Mouse (Mus musculus) embryonic facial prominence, embryonic 10.5 days (tissue): Measurements from ENCODE around the gene Zfp3. TPM values are rescaled to one million over a fixed set of nuclear protein-coding genes. Genes with fewer than 3 reads are reported as not detected.
A peak's percentile ranks its signal among the peaks of the same experiment; 100 is the strongest.
"Not testable (repeated sequence)": the region's sequence is repeated elsewhere in the genome, so short reads cannot be mapped to it uniquely, and the experiment has no call there.

ENCODE experiments used
- DNase-seq: peaks from one replicate; pipeline ENCODE4 v3.0.0-alpha.2; 2017; ENCODE audit warnings: low spot score
- H3K27ac ChIP-seq: fragments of 300-500 bp; sonication (generic); replicated peaks from 2 replicates; pipeline ENCODE4 v1.5.1; 2016; ENCODE audit warnings: mild to moderate bottlenecking
- H3K27me3 ChIP-seq: fragments of 300-500 bp; sonication (generic); replicated peaks from 2 replicates; pipeline ENCODE4 v1.6.1; 2016; ENCODE audit warnings: low read depth, mild to moderate bottlenecking; ENCODE audit not compliant: poor library complexity, severe bottlenecking
- H3K36me3 ChIP-seq: fragments of 300-500 bp; sonication (generic); replicated peaks from 2 replicates; pipeline ENCODE4 v1.6.1; 2016; ENCODE audit warnings: mild to moderate bottlenecking, moderate library complexity
- H3K4me1 ChIP-seq: fragments of 300-500 bp; sonication (generic); 2 replicates; pipeline ENCODE4 v1.6.1; 2016
- H3K4me3 ChIP-seq: fragments of 300-500 bp; sonication (generic); 2 replicates; pipeline ENCODE4 v1.5.1; 2016; ENCODE audit warnings: mild to moderate bottlenecking, moderate library complexity
- H3K9me3 ChIP-seq: fragments of 300-500 bp; sonication (generic); 2 replicates; pipeline ENCODE4 v1.6.1; 2016; ENCODE audit warnings: mild to moderate bottlenecking
- WGBS: fragments of 180-500 bp; shearing (Covaris S2); methylation state at CpG from one replicate; pipeline ENCODE4 v1.1.7; 2016; 5-methylcytosine and 5-hydroxymethylcytosine counted together
- polyA plus RNA-seq: library from polyadenylated mRNA; unstranded; fragments of >200 nt; fragmentation: Nextera tagmentation; extraction: Ambion mirVana; gene quantifications from 2 replicates; pipeline ENCODE4 v1.2.1, GENCODE M21; 2016

The Zfp3 gene
- polyA plus RNA-seq, 1 experiment from 2014 or later: 5.7 TPM

DNA sequence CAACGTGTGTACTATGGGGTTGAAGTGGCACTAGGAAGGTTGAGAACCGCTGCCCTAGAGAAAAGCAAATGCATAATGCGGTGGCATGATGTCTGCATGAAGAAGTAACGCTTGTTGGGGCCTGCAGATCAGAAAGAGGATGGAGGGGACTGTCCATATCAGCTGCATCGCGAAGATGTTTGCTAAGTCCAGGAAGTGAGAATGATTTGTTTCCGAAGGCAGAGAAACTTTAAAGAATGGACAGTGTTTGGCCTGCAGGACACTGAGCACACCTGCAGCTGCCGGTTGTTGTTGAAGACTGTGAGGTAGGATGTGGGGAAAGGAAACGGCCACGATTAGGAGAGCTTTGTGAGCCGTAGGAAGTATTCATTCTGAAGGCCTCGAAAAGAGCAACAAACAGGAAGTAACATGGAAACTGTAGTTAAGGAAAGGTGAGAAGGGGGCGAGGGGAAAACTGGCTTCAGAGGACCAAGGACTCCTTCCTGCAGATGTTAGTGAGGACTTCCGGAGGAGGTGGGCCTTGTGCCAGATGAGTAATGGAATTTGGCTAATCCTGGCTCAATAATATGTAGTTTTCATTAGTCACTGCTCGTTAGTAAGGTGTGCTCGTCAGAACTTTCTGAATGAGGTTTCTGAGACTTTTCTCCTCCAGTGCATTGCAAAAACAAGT is 1.9 kb downstream of the Zfp3 start:
- Histone ChIP-seq H3K27ac (no peak overlapping the region), H3K4me1 (peaks cover 21% of the 10 kb centered on the region), H3K36me3 (peaks cover 10% of the 10 kb centered on the region), H3K4me3 (no peak overlapping the region), H3K27me3 (no peaks in the 10 kb centered on the region), H3K9me3 (no peaks in the 10 kb centered on the region)
- no peak for DNase-seq
- 84% methylated on average over 16 of the region's 16 CpGs for WGBS

DNA sequence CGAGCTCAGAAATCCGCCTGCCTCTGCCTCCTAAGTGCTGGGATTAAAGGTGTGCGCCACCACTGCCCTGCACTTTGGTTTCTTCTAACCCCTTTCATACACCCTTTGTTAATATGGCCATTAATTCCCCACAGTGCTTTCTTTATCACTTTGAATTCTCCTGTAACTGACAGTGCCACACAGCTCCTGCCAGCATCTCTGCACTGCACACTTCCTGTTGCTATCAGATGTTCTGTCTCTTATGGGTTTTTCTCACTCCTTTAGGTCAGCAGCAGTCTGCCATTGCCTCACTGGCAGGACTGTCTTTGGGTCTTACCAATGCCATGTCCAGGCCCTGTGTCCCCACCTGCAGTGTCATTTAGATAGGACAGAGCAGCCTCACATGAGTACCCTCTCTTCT is 6.8 kb downstream of the Zfp3 start:
- WGBS: 94% methylated on average over 3 of the region's 3 CpGs

DNA sequence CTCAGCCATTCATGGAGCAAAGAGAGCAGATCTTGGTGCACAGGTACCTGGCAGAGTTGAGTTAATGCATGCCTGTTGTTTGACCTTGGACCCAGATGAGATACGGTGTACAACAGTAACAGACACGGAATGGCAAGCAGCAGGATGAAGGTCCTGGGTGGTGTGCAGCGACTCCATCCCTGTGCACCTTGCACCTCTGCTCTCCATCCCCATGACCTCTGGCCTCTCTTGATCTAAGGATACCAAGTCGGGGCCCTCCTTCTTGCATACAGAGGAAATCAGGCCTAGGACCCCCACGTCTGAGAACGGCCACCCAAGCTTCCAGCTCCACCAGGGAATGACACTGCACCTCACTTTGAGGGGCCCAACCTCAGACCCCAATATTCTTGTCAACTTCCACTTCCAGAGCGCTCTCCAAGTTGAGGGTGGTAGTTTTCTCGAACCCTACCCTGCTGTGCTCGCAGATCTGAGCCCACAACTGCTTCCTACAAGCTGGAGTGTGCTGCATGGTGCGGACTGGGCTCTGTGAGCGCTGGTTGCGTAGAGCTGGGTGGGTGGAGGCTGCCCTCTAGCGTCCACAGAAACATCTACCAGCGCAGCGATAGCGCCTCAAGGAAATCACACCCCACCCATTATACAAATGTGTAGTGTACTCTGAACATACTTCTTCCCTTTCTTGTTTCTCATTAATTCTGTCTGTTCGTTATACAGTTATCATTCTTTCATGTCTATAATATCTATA is 13.0 kb downstream of the Zfp3 start:
- no peaks in the 10 kb centered on the region; the same call in 1 of the 2 replicates for H3K27me3 ChIP-seq
- H3K9me3 ChIP-seq: no peaks in the 10 kb centered on the region
- H3K36me3 ChIP-seq: peaks cover 13% of the 10 kb centered on the region
- 29% methylated on average over 17 of the region's 17 CpGs for WGBS
- H3K4me3 ChIP-seq: 0 out of 2 replicates have a peak overlapping the region, but pooled peaks have one; percentile 8
- peak; percentile 80 for DNase-seq
- peaks cover 5% of the 10 kb centered on the region for H3K4me1 ChIP-seq
- H3K27ac ChIP-seq: no peak overlapping the region

More for the DNA sequence above, 6.8 kb downstream of the Zfp3 start:
- Histone ChIP-seq H3K4me3 (no peak overlapping the region), H3K36me3 (peaks cover 35% of the 10 kb centered on the region), H3K27me3 (no peaks in the 10 kb centered on the region), H3K4me1 (peaks cover 1% of the 10 kb centered on the region; the same call in 1 of the 2 replicates), H3K27ac (no peak overlapping the region), H3K9me3 (no peaks in the 10 kb centered on the region)
- no peak for DNase-seq

DNA sequence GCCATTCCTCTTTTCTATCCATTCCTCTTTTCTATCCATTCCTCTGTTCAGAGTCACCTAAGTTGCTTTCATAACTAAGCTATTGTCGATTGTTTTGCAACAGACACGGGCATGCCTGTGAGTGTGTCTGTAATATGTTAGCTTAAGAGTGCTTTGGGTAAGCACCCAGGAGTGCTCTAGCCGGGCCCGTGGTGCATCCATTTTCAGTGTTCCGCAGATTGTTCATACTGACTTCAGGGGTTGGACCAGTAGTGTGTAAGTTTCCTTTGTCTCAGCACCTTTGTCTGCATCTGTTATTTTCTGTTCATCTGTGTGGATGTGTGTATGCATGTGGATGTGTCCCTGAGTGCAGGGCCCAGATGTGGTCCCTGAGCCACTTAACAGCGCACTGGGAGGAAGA is 13.6 kb downstream of the Zfp3 start:
- WGBS: 70% methylated on average over 6 of the region's 6 CpGs
- Histone ChIP-seq H3K27me3 (no peaks in the 10 kb centered on the region; the same call in 1 of the 2 replicates), H3K36me3 (peaks cover 7% of the 10 kb centered on the region), H3K27ac (no peak overlapping the region), H3K4me3 (no peak overlapping the region), H3K4me1 (peaks cover 5% of the 10 kb centered on the region), H3K9me3 (no peaks in the 10 kb centered on the region)
- DNase-seq: no peak

DNA sequence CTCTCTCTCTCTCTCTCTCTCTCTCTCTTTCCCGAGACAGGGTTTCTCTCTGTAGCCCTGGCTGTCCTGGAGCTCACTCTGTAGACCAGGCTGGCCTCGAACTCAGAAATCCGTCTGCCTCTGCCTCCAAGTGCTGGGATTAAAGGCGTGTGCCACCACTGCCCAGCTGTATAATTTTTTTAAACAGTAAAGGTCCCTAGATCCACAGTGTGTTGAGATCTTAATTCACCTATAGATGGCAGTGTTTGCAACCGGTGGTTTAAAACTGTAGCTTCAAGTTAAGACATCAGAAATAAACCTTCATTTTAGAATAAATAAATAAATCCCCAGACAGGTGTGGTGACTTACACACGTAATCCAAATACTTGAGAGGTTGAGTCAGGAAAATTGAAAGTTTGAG is 14.0 kb downstream of the Zfp3 start:
- WGBS: 30% methylated on average over 6 of the region's 6 CpGs
- not testable (repeated sequence) for H3K4me3 ChIP-seq, H3K4me1 ChIP-seq, H3K36me3 ChIP-seq, H3K9me3 ChIP-seq, H3K27me3 ChIP-seq, H3K27ac ChIP-seq, DNase-seq

DNA sequence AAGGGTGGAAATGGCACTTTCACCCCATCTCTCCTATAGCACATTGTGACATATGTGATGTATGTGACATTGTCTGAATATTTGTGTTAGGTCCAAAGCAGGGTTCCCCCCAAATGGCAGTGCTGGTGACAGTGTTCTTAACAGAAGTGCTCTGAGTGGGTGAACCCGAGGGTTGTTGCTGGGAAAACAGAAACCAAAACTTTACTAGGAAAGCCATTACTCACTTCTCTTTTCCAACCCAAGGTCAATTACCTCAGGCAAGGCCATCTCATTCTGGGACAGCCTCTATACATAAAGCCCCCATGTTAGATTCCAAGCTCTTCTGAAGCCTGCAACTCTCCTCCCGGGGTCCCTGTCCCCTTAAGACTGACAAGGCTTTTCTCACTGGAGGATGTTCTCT is 21.9 kb downstream of the Zfp3 start:
- DNase-seq: no peak
- Histone ChIP-seq H3K36me3 (no peaks in the 10 kb centered on the region), H3K27me3 (no peaks in the 10 kb centered on the region), H3K4me3 (no peak overlapping the region), H3K27ac (no peak overlapping the region), H3K9me3 (no peaks in the 10 kb centered on the region), H3K4me1 (no peaks in the 10 kb centered on the region)
- 71% methylated on average over 2 of the region's 2 CpGs for WGBS

DNA sequence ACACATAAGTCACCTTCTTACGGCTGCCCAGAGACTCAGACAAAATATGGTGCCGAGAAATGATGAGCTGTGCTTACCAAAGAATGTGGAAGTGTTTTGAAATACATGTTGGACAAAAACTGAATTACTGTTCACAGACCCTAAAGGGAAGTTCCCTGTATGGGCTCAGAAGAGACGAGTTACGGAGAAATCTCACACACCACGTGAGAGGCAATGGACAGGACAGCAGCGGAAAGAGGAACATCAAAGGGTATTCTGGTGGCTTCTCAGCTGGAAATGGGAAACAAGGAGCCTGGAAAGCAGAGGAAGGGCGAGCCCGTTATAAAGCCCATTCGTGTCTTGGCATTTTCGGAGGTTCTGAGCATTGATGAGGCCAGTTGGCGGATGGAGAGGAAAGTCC is 23.0 kb downstream of the Zfp3 start:
- Histone ChIP-seq H3K36me3 (no peaks in the 10 kb centered on the region), H3K4me3 (no peak overlapping the region), H3K9me3 (no peaks in the 10 kb centered on the region), H3K27ac (no peak overlapping the region), H3K4me1 (no peaks in the 10 kb centered on the region), H3K27me3 (no peaks in the 10 kb centered on the region)
- DNase-seq: no peak
- WGBS: 77% methylated on average over 11 of the region's 11 CpGs

DNA sequence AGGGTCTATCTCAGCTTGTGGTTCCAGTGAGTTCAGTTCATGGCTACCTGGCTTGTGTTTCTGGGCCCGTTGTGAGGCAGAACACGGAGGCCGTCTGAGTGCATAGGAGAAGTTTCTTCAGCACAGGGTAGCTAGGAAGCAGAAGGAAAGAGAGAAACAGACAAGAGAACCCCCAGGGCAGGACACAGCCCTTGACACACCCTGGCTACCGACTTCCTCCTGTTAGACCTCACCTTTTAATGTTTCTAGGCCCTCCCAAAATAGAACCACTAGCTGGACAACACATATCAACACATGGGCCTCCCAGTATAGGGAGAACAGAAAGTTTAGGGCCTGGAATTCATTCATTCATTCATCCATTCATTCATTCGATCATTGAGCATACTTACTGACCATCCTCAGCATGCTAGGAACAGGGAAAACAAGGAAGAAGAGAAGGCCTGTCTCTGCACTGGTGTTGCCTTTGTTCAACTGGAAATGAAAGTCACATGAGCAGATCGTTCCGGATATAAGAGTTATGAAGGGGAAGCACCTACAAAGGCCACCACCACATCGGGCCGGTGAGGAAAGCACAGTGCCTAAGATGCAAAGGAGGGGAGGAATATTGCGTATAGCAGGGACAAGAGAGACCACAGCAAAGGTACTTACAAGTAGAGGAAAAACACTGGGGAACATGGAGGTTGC is 25.1 kb downstream of the Zfp3 start:
- Histone ChIP-seq H3K9me3 (no peaks in the 10 kb centered on the region), H3K27ac (no peak overlapping the region)
- 88% methylated on average over 10 of the region's 10 CpGs for WGBS

DNA sequence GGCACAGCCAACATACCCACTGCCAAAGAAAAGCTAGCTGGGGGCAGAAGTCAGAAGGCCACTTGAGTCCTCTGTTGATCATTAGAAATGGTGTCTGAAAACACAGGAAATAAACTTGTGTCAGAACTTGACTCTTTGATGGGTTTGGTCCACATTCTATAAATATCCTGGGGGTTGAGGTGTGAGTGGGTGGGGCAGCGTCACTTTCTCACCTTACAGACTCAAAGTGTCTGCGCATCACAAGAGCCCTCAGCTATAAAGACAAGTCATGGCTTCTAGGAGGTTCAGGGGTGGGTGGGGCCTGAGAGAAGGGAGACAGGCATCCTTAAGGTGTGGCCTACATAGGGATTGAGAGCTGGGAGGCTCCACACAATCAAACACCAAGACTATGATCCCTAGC is 26.4 kb downstream of the Zfp3 start:
- Histone ChIP-seq H3K36me3 (no peaks in the 10 kb centered on the region), H3K27ac (no peak overlapping the region), H3K4me3 (no peak overlapping the region), H3K27me3 (no peaks in the 10 kb centered on the region), H3K4me1 (no peaks in the 10 kb centered on the region), H3K9me3 (no peaks in the 10 kb centered on the region)
- WGBS: 84% methylated on average over 2 of the region's 2 CpGs
- no peak for DNase-seq

More for the DNA sequence above, 25.1 kb downstream of the Zfp3 start:
- Histone ChIP-seq H3K36me3 (no peaks in the 10 kb centered on the region), H3K4me3 (no peak overlapping the region), H3K27me3 (no peaks in the 10 kb centered on the region), H3K4me1 (no peaks in the 10 kb centered on the region)
- DNase-seq: no peak

DNA sequence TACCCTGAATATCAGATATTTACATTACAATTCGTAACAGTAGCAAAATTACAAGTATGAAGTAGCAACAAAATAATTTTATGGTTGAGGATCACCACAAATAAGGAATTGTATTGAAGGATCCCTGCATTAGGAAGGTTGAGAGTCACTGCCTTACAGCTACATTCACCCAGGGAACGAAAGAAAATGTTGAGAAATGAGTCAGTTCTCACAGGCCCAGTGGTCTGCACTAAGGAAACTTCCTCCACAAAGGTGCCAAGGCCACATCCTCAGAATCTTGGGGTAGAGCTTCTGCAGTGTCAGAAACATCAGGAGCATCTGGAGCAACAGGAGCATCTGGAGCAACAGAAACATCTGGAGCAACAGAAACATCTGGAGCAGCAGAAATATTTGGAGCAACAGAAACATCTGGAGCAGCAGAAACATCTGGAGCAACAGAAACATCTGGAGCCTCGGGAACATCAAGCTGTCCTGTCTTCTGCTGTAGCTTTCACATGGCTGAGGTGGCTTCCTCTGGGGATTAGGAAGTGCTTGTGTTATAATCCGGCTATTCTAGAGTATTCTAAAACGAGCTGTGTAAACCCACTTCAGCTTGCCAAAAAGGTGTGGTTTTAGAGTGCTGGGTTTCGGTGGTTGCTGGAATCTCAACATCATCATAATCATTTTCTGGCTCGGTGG is 27.0 kb downstream of the Zfp3 start:
- WGBS: 78% methylated on average over 7 of the region's 7 CpGs
- H3K9me3 ChIP-seq: no peaks in the 10 kb centered on the region
- no peak for DNase-seq
- no peak overlapping the region for H3K4me3 ChIP-seq
- H3K27me3 ChIP-seq: no peaks in the 10 kb centered on the region
- H3K27ac ChIP-seq: no peak overlapping the region
- H3K4me1 ChIP-seq: no peaks in the 10 kb centered on the region
- H3K36me3 ChIP-seq: no peaks in the 10 kb centered on the region

DNA sequence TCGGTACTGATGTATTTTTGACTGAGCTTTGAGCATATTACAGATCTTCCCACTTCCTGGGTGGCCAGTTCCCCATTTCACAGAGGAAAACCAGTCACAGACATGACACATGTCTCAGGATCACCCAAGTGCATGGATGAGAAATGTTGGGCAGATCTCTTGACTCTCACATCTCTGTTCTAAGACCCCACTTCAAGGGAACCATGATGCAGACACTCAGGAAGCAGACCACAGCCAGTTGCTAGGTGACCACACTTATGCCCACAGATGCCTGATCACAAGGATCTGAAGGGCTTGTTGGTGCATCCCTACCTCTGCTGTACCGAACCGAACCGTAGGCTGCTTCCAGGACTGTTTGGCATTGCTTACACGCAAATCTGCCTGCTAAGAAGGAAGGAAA is 27.7 kb downstream of the Zfp3 start:
- H3K4me3 ChIP-seq: no peak overlapping the region
- 92% methylated on average over 5 of the region's 5 CpGs for WGBS

DNA sequence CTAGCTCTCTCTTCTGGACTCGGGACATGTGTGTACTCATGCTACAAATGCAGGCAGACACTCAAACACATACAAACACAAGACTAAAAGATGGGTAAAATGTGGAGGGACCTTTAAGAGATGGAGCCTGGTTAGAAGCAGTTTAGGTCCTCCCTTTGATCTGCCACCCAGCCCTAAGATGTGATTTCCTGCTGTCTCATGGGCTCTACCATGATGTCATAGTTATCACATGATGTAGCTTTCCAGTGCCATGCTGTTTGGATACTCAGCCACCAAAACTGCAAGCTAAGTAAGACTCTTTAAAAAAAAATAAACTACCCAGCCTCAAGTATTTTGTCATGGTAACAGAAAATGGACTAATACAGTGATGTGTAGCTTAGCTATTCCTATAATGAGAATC is 28.4 kb downstream of the Zfp3 start:
- Histone ChIP-seq H3K27ac (no peak overlapping the region), H3K9me3 (no peaks in the 10 kb centered on the region), H3K4me1 (no peaks in the 10 kb centered on the region), H3K4me3 (no peak overlapping the region), H3K27me3 (no peaks in the 10 kb centered on the region), H3K36me3 (no peaks in the 10 kb centered on the region)
- DNase-seq: no peak
- 88% methylated on average over 1 of the region's 1 CpGs for WGBS

More for the DNA sequence above, 27.7 kb downstream of the Zfp3 start:
- Histone ChIP-seq H3K4me1 (no peaks in the 10 kb centered on the region), H3K27ac (no peak overlapping the region), H3K9me3 (no peaks in the 10 kb centered on the region), H3K36me3 (no peaks in the 10 kb centered on the region), H3K27me3 (no peaks in the 10 kb centered on the region)
- DNase-seq: no peak
